Mouse (Mus musculus) layer of hippocampus, adult 8-10 months (tissue): Measurements from ENCODE around the gene Reg4. TPM values are rescaled to one million over a fixed set of nuclear protein-coding genes. Genes with fewer than 3 reads are reported as not detected.

Source experiments
- DNase-seq, 2 experiments: peaks; one replicate each; pipeline ENCODE4 v3.0.0; 2022; ENCODE audit warnings: low spot score in 2 of 2
- total RNA-seq, 4 experiments: library from RNA; stranded (reverse); gene quantifications; 2 replicates each; pipeline ENCODE4 v1.2.4; 2022

The Reg4 gene
- total RNA-seq, 4 experiments from 2014 or later, result not detected

GRCm38 (mm10) chr3:98280933-98281678 lies 59.1 kb downstream of the Reg4 start:
- peak; percentile 32 to 52 for DNase-seq

DNA sequence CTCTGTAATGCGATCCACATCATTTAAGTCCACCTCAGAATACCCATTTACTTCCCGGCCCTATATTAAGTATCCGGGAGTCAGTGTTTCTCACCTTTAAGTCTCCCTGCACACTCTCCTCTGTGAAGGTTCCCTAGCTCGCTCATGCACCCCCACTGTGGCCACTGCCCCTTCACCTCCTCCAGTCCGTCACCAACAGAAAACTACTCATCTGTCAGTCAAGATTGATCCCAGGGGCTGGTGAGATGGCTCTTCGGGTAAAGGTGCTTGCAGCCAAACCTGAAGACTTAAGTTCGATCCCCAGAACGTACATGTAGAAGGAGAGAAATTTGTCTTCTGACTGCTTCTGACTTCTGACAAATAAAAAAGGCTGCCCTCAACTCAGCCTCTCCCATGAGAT lies 60.5 kb downstream of the Reg4 start:
- no peak for DNase-seq

- no peak for DNase-seq
Measured at GRCm38 (mm10) chr3:98283205-98283604, 61.2 kb downstream of the Reg4 start.

Other genes starting within 250 kb of the Reg4 start
- 10 to 100 TPM; 22.9 to 29.1 (median 26.8) TPM for gene Notch2, start 208.6 kb upstream of the Reg4 start, total RNA-seq
- under 1 TPM in 1 of 4 experiments, not detected in 3; 0.36 TPM for gene Adam30, start 61.5 kb upstream of the Reg4 start, total RNA-seq
- gene Hmgcs2, start 58.3 kb downstream of the Reg4 start, total RNA-seq, result 1 to 10 TPM; 4.3 to 6.5 (median 5.3) TPM
- 10 to 100 TPM; 61.3 to 72.1 (median 67.5) TPM for gene Phgdh, start 117.8 kb downstream of the Reg4 start, total RNA-seq
- gene Zfp697, start 160.3 kb downstream of the Reg4 start, total RNA-seq, result 10 to 100 TPM; 27.1 to 32.6 (median 27.9) TPM
- gene Gm4450, start 235.0 kb downstream of the Reg4 start, total RNA-seq, result not detected